Mouse (Mus musculus): ENCODE data around the gene Dusp1. TPM values are rescaled to one million over a fixed set of nuclear protein-coding genes. Genes with fewer than 3 reads are reported as not detected.

Gene Dusp1
- polyA plus RNA-seq, 1 experiment = 11.6 TPM

- TF ChIP-seq USF1 (IDR thresholded peaks at IDR 0.05; ENCODE audit: low read depth) (no peak), TCF12 (IDR thresholded peaks at IDR 0.05; ENCODE audit: insufficient read depth, poor library complexity, severe bottlenecking) (no peak), SRF (IDR thresholded peaks at IDR 0.05; ENCODE audit: control insufficient read depth, insufficient read length, low read depth) (no peak)
- no peaks in the 10 kb centered on the region for H3K79me2 ChIP-seq (ENCODE audit: control insufficient read depth, insufficient read depth)
- H3K4me3 ChIP-seq = no peak overlapping the region
- H3K27me3 ChIP-seq (ENCODE audit: control insufficient read depth, insufficient read depth, insufficient read length) = no peaks in the 10 kb centered on the region
- H3K4me2 ChIP-seq (ENCODE audit: low read depth) = no peak overlapping the region
- H3ac ChIP-seq (ENCODE audit: control insufficient read depth, insufficient read length) = no peak overlapping the region
- no peaks in the 10 kb centered on the region for H3K36me3 ChIP-seq (ENCODE audit: control insufficient read depth, insufficient read depth)
Measured at GRCm38 (mm10) chr17:26540083-26540482, 21.8 kb downstream of the Dusp1 start.

- Histone ChIP-seq H3K4me2 (ENCODE audit: low read depth) (no peak overlapping the region), H3K36me3 (ENCODE audit: control insufficient read depth, insufficient read depth) (no peaks in the 10 kb centered on the region), H3ac (ENCODE audit: control insufficient read depth, insufficient read length) (no peak overlapping the region), H3K79me2 (ENCODE audit: control insufficient read depth, insufficient read depth) (no peaks in the 10 kb centered on the region), H3K4me3 (no peak overlapping the region), H3K27me3 (ENCODE audit: control insufficient read depth, insufficient read depth, insufficient read length) (no peaks in the 10 kb centered on the region)
- TF ChIP-seq TCF3 (IDR thresholded peaks at IDR 0.05; ENCODE audit: insufficient read length, low read depth) (no peak), MYOG (IDR thresholded peaks at IDR 0.05; ENCODE audit: control insufficient read depth in 1 of 3, insufficient read depth in 1 of 3, insufficient read length in 2 of 3, low read depth in 2 of 3) (no peak), POLR2A (IDR thresholded peaks at IDR 0.05; ENCODE audit: insufficient read length, low read depth) (no peak), USF1 (IDR thresholded peaks at IDR 0.05; ENCODE audit: low read depth) (no peak), POLR2AphosphoS2 (IDR thresholded peaks at IDR 0.05; ENCODE audit: insufficient read length, low read depth) (no peak), TCF12 (IDR thresholded peaks at IDR 0.05; ENCODE audit: insufficient read depth, poor library complexity, severe bottlenecking) (no peak), MAX (IDR thresholded peaks at IDR 0.05; ENCODE audit: low read depth) (no peak), MYOD1 (IDR thresholded peaks at IDR 0.05; ENCODE audit: control insufficient read depth in 1 of 3, insufficient read length in 2 of 3, low read depth in 2 of 3) (no peak), E2F4 (IDR thresholded peaks at IDR 0.05; ENCODE audit: insufficient read depth) (no peak), REST (IDR thresholded peaks at IDR 0.05; ENCODE audit: insufficient read depth, insufficient read length) (no peak), CEBPB (IDR thresholded peaks at IDR 0.05; ENCODE audit: insufficient read depth, poor library complexity, severe bottlenecking) (no peak), SRF (IDR thresholded peaks at IDR 0.05; ENCODE audit: control insufficient read depth, insufficient read length, low read depth) (no peak)
Measured at GRCm38 (mm10) chr17:26537722-26538471, 24.0 kb downstream of the Dusp1 start.

- TF ChIP-seq TCF3 (IDR thresholded peaks at IDR 0.05; ENCODE audit: insufficient read length, low read depth) (no peak), POLR2A (IDR thresholded peaks at IDR 0.05; ENCODE audit: insufficient read length, low read depth) (no peak), MAX (IDR thresholded peaks at IDR 0.05; ENCODE audit: low read depth) (no peak), POLR2AphosphoS2 (IDR thresholded peaks at IDR 0.05; ENCODE audit: insufficient read length, low read depth) (no peak), TCF12 (IDR thresholded peaks at IDR 0.05; ENCODE audit: insufficient read depth, poor library complexity, severe bottlenecking) (no peak), E2F4 (IDR thresholded peaks at IDR 0.05; ENCODE audit: insufficient read depth) (no peak), SRF (IDR thresholded peaks at IDR 0.05; ENCODE audit: control insufficient read depth, insufficient read length, low read depth) (no peak), MYOG (IDR thresholded peaks at IDR 0.05; ENCODE audit: control insufficient read depth in 1 of 3, insufficient read depth in 1 of 3, insufficient read length in 2 of 3, low read depth in 2 of 3) (no peak), REST (IDR thresholded peaks at IDR 0.05; ENCODE audit: insufficient read depth, insufficient read length) (no peak), MYOD1 (IDR thresholded peaks at IDR 0.05; ENCODE audit: control insufficient read depth in 1 of 3, insufficient read length in 2 of 3, low read depth in 2 of 3) (no peak), CEBPB (IDR thresholded peaks at IDR 0.05; ENCODE audit: insufficient read depth, poor library complexity, severe bottlenecking) (no peak), USF1 (IDR thresholded peaks at IDR 0.05; ENCODE audit: low read depth) (no peak)
- H3K4me3 ChIP-seq = no peak overlapping the region
- H3K27me3 ChIP-seq (ENCODE audit: control insufficient read depth, insufficient read depth, insufficient read length) = no peaks in the 10 kb centered on the region
- H3K36me3 ChIP-seq (ENCODE audit: control insufficient read depth, insufficient read depth) = no peaks in the 10 kb centered on the region
- H3K4me2 ChIP-seq (ENCODE audit: low read depth) = no peak overlapping the region
- H3K79me2 ChIP-seq (ENCODE audit: control insufficient read depth, insufficient read depth) = no peaks in the 10 kb centered on the region
- H3ac ChIP-seq (ENCODE audit: control insufficient read depth, insufficient read length) = no peak overlapping the region
Measured at GRCm38 (mm10) chr17:26535251-26536136, 26.4 kb downstream of the Dusp1 start.

- H3K27me3 ChIP-seq (ENCODE audit: control insufficient read depth, insufficient read depth, insufficient read length) = no peaks in the 10 kb centered on the region
- H3K36me3 ChIP-seq (ENCODE audit: control insufficient read depth, insufficient read depth) = no peaks in the 10 kb centered on the region
- H3ac ChIP-seq (ENCODE audit: control insufficient read depth, insufficient read length) = no peak overlapping the region
- TF ChIP-seq MYOD1 (IDR thresholded peaks at IDR 0.05; ENCODE audit: control insufficient read depth in 1 of 3, insufficient read length in 2 of 3, low read depth in 2 of 3) = no peak
- no peak for TF ChIP-seq USF1 (IDR thresholded peaks at IDR 0.05; ENCODE audit: low read depth)
- TF ChIP-seq SRF (IDR thresholded peaks at IDR 0.05; ENCODE audit: control insufficient read depth, insufficient read length, low read depth) = no peak
- TF ChIP-seq MYOG (IDR thresholded peaks at IDR 0.05; ENCODE audit: control insufficient read depth in 1 of 3, insufficient read depth in 1 of 3, insufficient read length in 2 of 3, low read depth in 2 of 3) = no peak
- TF ChIP-seq TCF3 (IDR thresholded peaks at IDR 0.05; ENCODE audit: insufficient read length, low read depth) = no peak
- TF ChIP-seq POLR2AphosphoS2 (IDR thresholded peaks at IDR 0.05; ENCODE audit: insufficient read length, low read depth) = no peak
- no peak overlapping the region for H3K4me2 ChIP-seq (ENCODE audit: low read depth)
- no peak overlapping the region for H3K4me3 ChIP-seq
- H3K79me2 ChIP-seq (ENCODE audit: control insufficient read depth, insufficient read depth) = no peaks in the 10 kb centered on the region
Measured at GRCm38 (mm10) chr17:26534695-26535094, 27.2 kb downstream of the Dusp1 start.

All from myocyte (in vitro differentiated cells).